ENCODE assay signal across 26 mouse cellular contexts in genomic region chr16:51347120-51347519, GRCm38 (mm10).
DNase-seq lines count a peak whose midpoint lies in the region; ATAC-seq and TF ChIP-seq lines count a peak whose summit lies in the region.
"Had no signal": no experiment of that assay in that cellular context is flagged by ENCODE, and none has a peak within 500 bp of the region (broad histone marks: within the 10 kb centered on the region; RNA-seq: fewer than 3 reads in every experiment).

No protein-coding gene starts in this region.

- H3K27ac ChIP-seq in kidney, postnatal 0 days = no peak overlapping the region
- no peak overlapping the region for H3K27ac ChIP-seq in midbrain, postnatal 0 days (ENCODE audit: low read depth, low read length)
- no peak overlapping the region for H3K27ac ChIP-seq in midbrain, embryonic 16.5 days (ENCODE audit: low read length)
- H3K27ac ChIP-seq: embryonic facial prominence, embryonic 10.5 days; embryonic facial prominence, embryonic 15.5 days; left cerebral cortex, adult 2 months; limb, embryonic 12.5 days; liver, embryonic 15.5 days; macrophage; neural tube, embryonic 13.5 days; stomach, embryonic 15.5 days had no signal

- no peak overlapping the region for H3K4me2 ChIP-seq in kidney, postnatal 0 days (ENCODE audit: low read length)
- H3K4me2 ChIP-seq in midbrain, postnatal 0 days (ENCODE audit: low read depth, low read length, poor library complexity, severe bottlenecking) = no peak overlapping the region
- no peak overlapping the region for H3K4me2 ChIP-seq in midbrain, embryonic 16.5 days (ENCODE audit: low read length)
- H3K4me2 ChIP-seq: embryonic facial prominence, embryonic 15.5 days; limb, embryonic 12.5 days; liver, embryonic 15.5 days; neural tube, embryonic 13.5 days; stomach, embryonic 15.5 days had no signal

- H3K36me3 ChIP-seq in kidney, postnatal 0 days (ENCODE audit: insufficient read depth, low read length) = no peaks in the 10 kb centered on the region
- no peaks in the 10 kb centered on the region for H3K36me3 ChIP-seq in midbrain, postnatal 0 days (ENCODE audit: insufficient read depth, low read length)
- H3K36me3 ChIP-seq in midbrain, embryonic 16.5 days (ENCODE audit: control insufficient read depth, insufficient read depth, low read length) = no peaks in the 10 kb centered on the region
- H3K36me3 ChIP-seq: embryonic facial prominence, embryonic 10.5 days; embryonic facial prominence, embryonic 15.5 days; limb, embryonic 12.5 days; liver, embryonic 15.5 days; neural tube, embryonic 13.5 days; stomach, embryonic 15.5 days had no signal

- H3K4me1 ChIP-seq in kidney, postnatal 0 days (replicated peaks; ENCODE audit: insufficient read depth, low read length) = no peaks in the 10 kb centered on the region
- H3K4me1 ChIP-seq in midbrain, postnatal 0 days (ENCODE audit: insufficient read depth, low read length) = no peaks in the 10 kb centered on the region
- H3K4me1 ChIP-seq in midbrain, embryonic 16.5 days (ENCODE audit: control insufficient read depth, insufficient read depth, low read length) = no peaks in the 10 kb centered on the region
- H3K4me1 ChIP-seq: embryonic facial prominence, embryonic 10.5 days; embryonic facial prominence, embryonic 15.5 days; limb, embryonic 12.5 days; liver, embryonic 15.5 days; neural tube, embryonic 13.5 days; stomach, embryonic 15.5 days had no signal

- H3K9ac ChIP-seq in kidney, postnatal 0 days (ENCODE audit: low read depth, low read length) = no peak overlapping the region
- no peak overlapping the region for H3K9ac ChIP-seq in midbrain, postnatal 0 days (replicated peaks; ENCODE audit: low read length, poor library complexity, severe bottlenecking)
- no peak overlapping the region for H3K9ac ChIP-seq in midbrain, embryonic 16.5 days (ENCODE audit: low read depth, low read length)
- H3K9ac ChIP-seq: embryonic facial prominence, embryonic 15.5 days; limb, embryonic 12.5 days; liver, embryonic 15.5 days; neural tube, embryonic 13.5 days; stomach, embryonic 15.5 days had no signal

- no peaks in the 10 kb centered on the region for H3K27me3 ChIP-seq in kidney, postnatal 0 days (ENCODE audit: insufficient read depth, low read length)
- H3K27me3 ChIP-seq in midbrain, postnatal 0 days (ENCODE audit: insufficient read depth, low read length) = no peaks in the 10 kb centered on the region
- no peaks in the 10 kb centered on the region for H3K27me3 ChIP-seq in midbrain, embryonic 16.5 days (ENCODE audit: control insufficient read depth, insufficient read depth, low read depth, low read length)
- H3K27me3 ChIP-seq: embryonic facial prominence, embryonic 15.5 days; limb, embryonic 12.5 days; liver, embryonic 15.5 days; neural tube, embryonic 13.5 days; Patski; stomach, embryonic 15.5 days had no signal

- no peak overlapping the region for H3K4me3 ChIP-seq in kidney, postnatal 0 days (replicated peaks; ENCODE audit: low read depth, low read length)
- H3K4me3 ChIP-seq in midbrain, postnatal 0 days (ENCODE audit: low read depth, low read length) = no peak overlapping the region
- H3K4me3 ChIP-seq in midbrain, embryonic 16.5 days (ENCODE audit: low read depth, low read length) = no peak overlapping the region
- H3K4me3 ChIP-seq: embryonic facial prominence, embryonic 10.5 days; embryonic facial prominence, embryonic 15.5 days; left cerebral cortex, adult 2 months; limb, embryonic 12.5 days; liver, embryonic 15.5 days; neural tube, embryonic 13.5 days; stomach, embryonic 15.5 days had no signal

- TF ChIP-seq CTCF in kidney, postnatal 0 days (IDR thresholded peaks at IDR 0.05; ENCODE audit: low read depth) = peak; percentile 48; the same call in 1 of the 2 replicates
- TF ChIP-seq CTCF in midbrain, postnatal 0 days (IDR thresholded peaks at IDR 0.05) = peak; percentile 49

- H3K9me3 ChIP-seq in kidney, postnatal 0 days (replicated peaks; ENCODE audit: low read length) = no peaks in the 10 kb centered on the region
- H3K9me3 ChIP-seq in midbrain, postnatal 0 days (ENCODE audit: low read length) = no peaks in the 10 kb centered on the region
- no peaks in the 10 kb centered on the region for H3K9me3 ChIP-seq in midbrain, embryonic 16.5 days (replicated peaks; ENCODE audit: control insufficient read depth, low read length, poor library complexity, severe bottlenecking)
- H3K9me3 ChIP-seq: embryonic facial prominence, embryonic 10.5 days; embryonic facial prominence, embryonic 15.5 days; limb, embryonic 12.5 days; liver, embryonic 15.5 days; neural tube, embryonic 13.5 days; stomach, embryonic 15.5 days had no signal

- ATAC-seq in kidney, postnatal 0 days (replicated peaks; ENCODE audit: low FRiP score, low read depth) = no peak
- ATAC-seq in midbrain, postnatal 0 days (ENCODE audit: low FRiP score) = no peak
- no peak for ATAC-seq in midbrain, embryonic 16.5 days
- ATAC-seq: forebrain, embryonic 14.5 days; intestine, embryonic 16.5 days; Patski had no signal

- peak; percentile 5 for DNase-seq in embryo, embryonic 11 days
- no peak for DNase-seq in embryo, embryonic 10.5 days (ENCODE audit: low spot score)
- peak; percentile 2 for DNase-seq in kidney, postnatal 0 days (ENCODE audit: low spot score)
- DNase-seq in kidney, adult 8-10 months = no peak
- peak; percentile 28 for DNase-seq in midbrain, postnatal 0 days (ENCODE audit: low spot score)
- DNase-seq in cerebellum, adult 11-12 months = no peak
- DNase-seq: adrenal gland, postnatal 10 days; cerebellum, adult 18-20 months; cerebellum, postnatal 10 days; gastrocnemius, postnatal 25 days; kidney, adult 9 months; kidney, postnatal 14 days; right cerebral cortex, postnatal 25 days; thymus, postnatal 14 days had no signal

Comparison
In these comparisons a context has a peak if more than half of its experiments do, and no peak if none do; other contexts are left out.
1. DNase-seq: peak in embryo, embryonic 11 days (single experiment), kidney, postnatal 0 days (single experiment) and midbrain, postnatal 0 days (single experiment); none in embryo, embryonic 10.5 days (single experiment), kidney, adult 8-10 months (0 of 2) and cerebellum, adult 11-12 months (single experiment).